Mouse (Mus musculus): Measurements from ENCODE around the gene Prodh2. TPM values are rescaled to one million over a fixed set of nuclear protein-coding genes. Genes with fewer than 3 reads are reported as not detected.
A peak's percentile ranks its signal among the peaks of the same experiment; 100 is the strongest.

Prodh2 gene
- total RNA-seq, 2 experiments from 2014 or later = not detected

GRCm38 (mm10) chr7:30534633-30535577 lies 41.5 kb downstream of the Prodh2 start, which contains the start of gene Arhgap33:
Arhgap33 (minus strand) TSS chr7:30535060.
- ATAC-seq (ENCODE audit: poor library complexity, severe bottlenecking) = peak; percentile 98

- ATAC-seq (ENCODE audit: poor library complexity, severe bottlenecking) = no peak
Measured at GRCm38 (mm10) chr7:30540572-30540971, 47.1 kb downstream of the Prodh2 start.

- ATAC-seq (ENCODE audit: poor library complexity, severe bottlenecking) = no peak
Measured at GRCm38 (mm10) chr7:30544327-30544726, 50.9 kb downstream of the Prodh2 start.

GRCm38 (mm10) chr7:30549880-30550279 lies 56.5 kb downstream of the Prodh2 start:
- no peak for ATAC-seq (ENCODE audit: poor library complexity, severe bottlenecking)

- no peak for ATAC-seq (ENCODE audit: poor library complexity, severe bottlenecking)
Measured at GRCm38 (mm10) chr7:30550603-30551002, 57.2 kb downstream of the Prodh2 start.

- ATAC-seq (ENCODE audit: poor library complexity, severe bottlenecking) = peak; percentile 63
Measured at GRCm38 (mm10) chr7:30551445-30552101, 58.2 kb downstream of the Prodh2 start.

GRCm38 (mm10) chr7:30552102-30553020 lies 58.9 kb downstream of the Prodh2 start, which contains the start of the genes Hspb6 and Proser3:
Hspb6 (plus strand) TSS chr7:30552178.
Proser3 (minus strand) TSS chr7:30552299.
- ATAC-seq (ENCODE audit: poor library complexity, severe bottlenecking) = peak; percentile 90

- no peak for ATAC-seq (ENCODE audit: poor library complexity, severe bottlenecking)
Measured at GRCm38 (mm10) chr7:30553021-30553589, 59.7 kb downstream of the Prodh2 start.

GRCm38 (mm10) chr7:30553810-30554584 lies 60.6 kb downstream of the Prodh2 start:
- no peak for ATAC-seq (ENCODE audit: poor library complexity, severe bottlenecking)

- no peak for ATAC-seq (ENCODE audit: poor library complexity, severe bottlenecking)
Measured at GRCm38 (mm10) chr7:30556894-30557536, 63.6 kb downstream of the Prodh2 start.

- ATAC-seq (ENCODE audit: poor library complexity, severe bottlenecking) = no peak
Measured at GRCm38 (mm10) chr7:30557901-30558514, 64.6 kb downstream of the Prodh2 start.

GRCm38 (mm10) chr7:30558656-30559442 lies 65.4 kb downstream of the Prodh2 start:
- peak; percentile 4; the same call in 1 of the 2 replicates for ATAC-seq (ENCODE audit: poor library complexity, severe bottlenecking)

- peak; percentile 83 for ATAC-seq (ENCODE audit: poor library complexity, severe bottlenecking)
Measured at GRCm38 (mm10) chr7:30559443-30559954, 66.1 kb downstream of the Prodh2 start, which contains the start of gene Lin37. Lin37 (minus strand) TSS chr7:30559838.

- no peak for ATAC-seq (ENCODE audit: poor library complexity, severe bottlenecking)
Measured at GRCm38 (mm10) chr7:30560296-30560695, 66.9 kb downstream of the Prodh2 start.

- peak; percentile 14 for ATAC-seq (ENCODE audit: poor library complexity, severe bottlenecking)
Measured at GRCm38 (mm10) chr7:30562526-30563116, 69.2 kb downstream of the Prodh2 start.

Data from megakaryocyte, adult 5-6 weeks (primary cell).